Mouse (Mus musculus): ENCODE results near the gene Cacna1d. TPM values are rescaled to one million over a fixed set of nuclear protein-coding genes. Genes with fewer than 3 reads are reported as not detected.
A peak's percentile ranks its signal among the peaks of the same experiment; 100 is the strongest.

The Cacna1d gene
- polyA plus RNA-seq, 1 experiment from 2014 or later = 3.0 TPM

- Histone ChIP-seq H3K27ac (peak overlapping the region; percentile 60; the same call in 1 of the 2 replicates), H3K4me3 (replicated peaks; ENCODE audit: low read depth, low read length) (no peak overlapping the region), H3K9me3 (replicated peaks; ENCODE audit: low read length) (no peaks in the 10 kb centered on the region), H3K4me2 (ENCODE audit: low read length) (no peak overlapping the region), H3K9ac (ENCODE audit: low read depth, low read length) (no peak overlapping the region), H3K36me3 (ENCODE audit: insufficient read depth, low read length) (no peaks in the 10 kb centered on the region), H3K27me3 (ENCODE audit: insufficient read depth, low read length) (no peaks in the 10 kb centered on the region), H3K4me1 (replicated peaks; ENCODE audit: insufficient read depth, low read length) (no peaks in the 10 kb centered on the region)
- ATAC-seq (replicated peaks; ENCODE audit: low FRiP score, low read depth) = peak; percentile 54; the same call in 1 of the 2 replicates
- no peak for TF ChIP-seq CTCF (IDR thresholded peaks at IDR 0.05; ENCODE audit: low read depth)
- no peak for DNase-seq (ENCODE audit: low spot score)
- WGBS = 88% methylated on average over 8 of the region's 8 CpGs
These were observed 471.9 kb downstream of the Cacna1d start for GRCm38 (mm10) chr14:30019375-30019774.

GRCm38 (mm10) chr14:30018846-30019245 is 472.4 kb downstream of the Cacna1d start:
- no peak overlapping the region for H3K4me3 ChIP-seq (replicated peaks; ENCODE audit: low read depth, low read length)
- no peaks in the 10 kb centered on the region for H3K4me1 ChIP-seq (replicated peaks; ENCODE audit: insufficient read depth, low read length)
- peak overlapping the region; percentile 60; the same call in 1 of the 2 replicates for H3K27ac ChIP-seq
- H3K36me3 ChIP-seq (ENCODE audit: insufficient read depth, low read length) = no peaks in the 10 kb centered on the region
- H3K9ac ChIP-seq (ENCODE audit: low read depth, low read length) = no peak overlapping the region
- ATAC-seq (replicated peaks; ENCODE audit: low FRiP score, low read depth) = no peak
- DNase-seq (ENCODE audit: low spot score) = no peak
- TF ChIP-seq CTCF (IDR thresholded peaks at IDR 0.05; ENCODE audit: low read depth) = no peak
- WGBS = 92% methylated on average over 6 of the region's 6 CpGs
- no peaks in the 10 kb centered on the region for H3K27me3 ChIP-seq (ENCODE audit: insufficient read depth, low read length)
- H3K4me2 ChIP-seq (ENCODE audit: low read length) = no peak overlapping the region
- no peaks in the 10 kb centered on the region for H3K9me3 ChIP-seq (replicated peaks; ENCODE audit: low read length)

GRCm38 (mm10) chr14:30018463-30018801 is 472.8 kb downstream of the Cacna1d start:
- Histone ChIP-seq H3K27me3 (ENCODE audit: insufficient read depth, low read length) (no peaks in the 10 kb centered on the region), H3K4me3 (replicated peaks; ENCODE audit: low read depth, low read length) (no peak overlapping the region), H3K9ac (ENCODE audit: low read depth, low read length) (no peak overlapping the region), H3K36me3 (ENCODE audit: insufficient read depth, low read length) (no peaks in the 10 kb centered on the region), H3K9me3 (replicated peaks; ENCODE audit: low read length) (no peaks in the 10 kb centered on the region), H3K4me1 (replicated peaks; ENCODE audit: insufficient read depth, low read length) (no peaks in the 10 kb centered on the region), H3K4me2 (ENCODE audit: low read length) (no peak overlapping the region), H3K27ac (no peak overlapping the region)
- DNase-seq (ENCODE audit: low spot score) (no peak), ATAC-seq (replicated peaks; ENCODE audit: low FRiP score, low read depth) (no peak)
- no peak for TF ChIP-seq CTCF (IDR thresholded peaks at IDR 0.05; ENCODE audit: low read depth)
- 96% methylated on average over 4 of the region's 4 CpGs for WGBS

GRCm38 (mm10) chr14:30017794-30018462 is 473.3 kb downstream of the Cacna1d start:
- H3K4me1 ChIP-seq (replicated peaks; ENCODE audit: insufficient read depth, low read length) = no peaks in the 10 kb centered on the region
- no peak for ATAC-seq (replicated peaks; ENCODE audit: low FRiP score, low read depth)
- no peaks in the 10 kb centered on the region for H3K36me3 ChIP-seq (ENCODE audit: insufficient read depth, low read length)
- no peak overlapping the region for H3K4me3 ChIP-seq (replicated peaks; ENCODE audit: low read depth, low read length)
- no peaks in the 10 kb centered on the region for H3K27me3 ChIP-seq (ENCODE audit: insufficient read depth, low read length)
- no peak for DNase-seq (ENCODE audit: low spot score)
- no peak overlapping the region for H3K27ac ChIP-seq
- H3K4me2 ChIP-seq (ENCODE audit: low read length) = no peak overlapping the region
- WGBS = 80% methylated on average over 8 of the region's 8 CpGs
- H3K9ac ChIP-seq (ENCODE audit: low read depth, low read length) = no peak overlapping the region
- no peak for TF ChIP-seq CTCF (IDR thresholded peaks at IDR 0.05; ENCODE audit: low read depth)
- H3K9me3 ChIP-seq (replicated peaks; ENCODE audit: low read length) = no peaks in the 10 kb centered on the region

GRCm38 (mm10) chr14:30016666-30017065 is 474.6 kb downstream of the Cacna1d start:
- H3K36me3 ChIP-seq (ENCODE audit: insufficient read depth, low read length) = no peaks in the 10 kb centered on the region
- no peak overlapping the region for H3K4me3 ChIP-seq (replicated peaks; ENCODE audit: low read depth, low read length)
- no peak overlapping the region for H3K4me2 ChIP-seq (ENCODE audit: low read length)
- no peak overlapping the region for H3K27ac ChIP-seq
- ATAC-seq (replicated peaks; ENCODE audit: low FRiP score, low read depth) = no peak
- WGBS = 71% methylated on average over 5 of the region's 5 CpGs
- 0 out of 2 replicates have a peak, but pooled peaks cover 4% of the 10 kb centered on the region for H3K4me1 ChIP-seq (replicated peaks; ENCODE audit: insufficient read depth, low read length)
- no peak for DNase-seq (ENCODE audit: low spot score)
- H3K9ac ChIP-seq (ENCODE audit: low read depth, low read length) = no peak overlapping the region
- TF ChIP-seq CTCF (IDR thresholded peaks at IDR 0.05; ENCODE audit: low read depth) = no peak
- H3K9me3 ChIP-seq (replicated peaks; ENCODE audit: low read length) = no peaks in the 10 kb centered on the region
- no peaks in the 10 kb centered on the region for H3K27me3 ChIP-seq (ENCODE audit: insufficient read depth, low read length)

- H3K4me2 ChIP-seq (ENCODE audit: low read length) = no peak overlapping the region
- H3K27ac ChIP-seq = no peak overlapping the region
- no peak overlapping the region for H3K9ac ChIP-seq (ENCODE audit: low read depth, low read length)
- 47% methylated on average over 1 of the region's 1 CpGs for WGBS
- ATAC-seq (replicated peaks; ENCODE audit: low FRiP score, low read depth) = no peak
- no peaks in the 10 kb centered on the region for H3K9me3 ChIP-seq (replicated peaks; ENCODE audit: low read length)
- H3K4me1 ChIP-seq (replicated peaks; ENCODE audit: insufficient read depth, low read length) = 0 out of 2 replicates have a peak, but pooled peaks cover 7% of the 10 kb centered on the region
- no peaks in the 10 kb centered on the region for H3K36me3 ChIP-seq (ENCODE audit: insufficient read depth, low read length)
- H3K4me3 ChIP-seq (replicated peaks; ENCODE audit: low read depth, low read length) = no peak overlapping the region
- no peak for TF ChIP-seq CTCF (IDR thresholded peaks at IDR 0.05; ENCODE audit: low read depth)
- no peaks in the 10 kb centered on the region for H3K27me3 ChIP-seq (ENCODE audit: insufficient read depth, low read length)
- DNase-seq (ENCODE audit: low spot score) = no peak
These were observed 476.2 kb downstream of the Cacna1d start for GRCm38 (mm10) chr14:30015008-30015407.

- Histone ChIP-seq H3K4me2 (ENCODE audit: low read length) (no peak overlapping the region), H3K9ac (ENCODE audit: low read depth, low read length) (no peak overlapping the region), H3K4me1 (replicated peaks; ENCODE audit: insufficient read depth, low read length) (peaks cover 9% of the 10 kb centered on the region; the same call in 1 of the 2 replicates), H3K9me3 (replicated peaks; ENCODE audit: low read length) (no peaks in the 10 kb centered on the region), H3K27me3 (ENCODE audit: insufficient read depth, low read length) (no peaks in the 10 kb centered on the region), H3K27ac (no peak overlapping the region), H3K4me3 (replicated peaks; ENCODE audit: low read depth, low read length) (no peak overlapping the region), H3K36me3 (ENCODE audit: insufficient read depth, low read length) (no peaks in the 10 kb centered on the region)
- no peak for TF ChIP-seq CTCF (IDR thresholded peaks at IDR 0.05; ENCODE audit: low read depth)
- 41% methylated on average over 10 of the region's 10 CpGs for WGBS
- ATAC-seq (replicated peaks; ENCODE audit: low FRiP score, low read depth) = no peak
- DNase-seq (ENCODE audit: low spot score) = no peak
These were observed 476.8 kb downstream of the Cacna1d start for GRCm38 (mm10) chr14:30014487-30014886.

Measured in kidney, postnatal 0 days (tissue).